Mouse (Mus musculus) intestine, postnatal 0 days (tissue): ENCODE measurements around the gene Ifitm5. TPM values are rescaled to one million over a fixed set of nuclear protein-coding genes. Genes with fewer than 3 reads are reported as not detected.
"Not testable (repeated sequence)": the region's sequence is repeated elsewhere in the genome, so short reads cannot be mapped to it uniquely, and the experiment has no call there.

Experiments
- ATAC-seq: fragments of 200-750 bp; cut with Nextera tagmentation; 2 replicates; pipeline ENCODE4 v1.8.0; 2017; ENCODE audit warnings: mild to moderate bottlenecking, moderate TSS enrichment, moderate library complexity
- H3K27ac ChIP-seq: fragments of 300-500 bp; sonication (generic); 2 replicates; pipeline ENCODE4 v1.5.1; 2014; ENCODE audit warnings: mild to moderate bottlenecking, low read depth, low read length, moderate library complexity
- H3K27me3 ChIP-seq: fragments of 300-500 bp; sonication (generic); replicated peaks from 2 replicates; pipeline ENCODE4 v1.6.1; 2014; ENCODE audit warnings: low read length, mixed read lengths; ENCODE audit not compliant: control insufficient read depth, insufficient read depth
- H3K36me3 ChIP-seq: fragments of 300-500 bp; sonication (generic); 2 replicates; pipeline ENCODE4 v1.6.1; 2014; ENCODE audit warnings: mild to moderate bottlenecking, moderate library complexity; ENCODE audit not compliant: control insufficient read depth, insufficient read depth
- H3K4me1 ChIP-seq: fragments of 300-500 bp; sonication (generic); replicated peaks from 2 replicates; pipeline ENCODE4 v1.6.1; 2014; ENCODE audit warnings: antibody characterized with exemption, low read length, mixed read lengths; ENCODE audit not compliant: control insufficient read depth, insufficient read depth
- H3K4me2 ChIP-seq: fragments of 300-500 bp; sonication (generic); replicated peaks from 2 replicates; pipeline ENCODE4 v1.6.1; 2014; ENCODE audit warnings: low read depth, mild to moderate bottlenecking, moderate library complexity
- H3K4me3 ChIP-seq: fragments of 300-500 bp; sonication (generic); 2 replicates; pipeline ENCODE4 v1.5.1; 2014; ENCODE audit warnings: low read depth, low read length
- H3K9ac ChIP-seq: fragments of 300-500 bp; sonication (generic); 2 replicates; pipeline ENCODE4 v1.6.1; 2014; ENCODE audit warnings: mild to moderate bottlenecking, low read depth, low read length
- H3K9me3 ChIP-seq: fragments of 300-500 bp; sonication (generic); 2 replicates; pipeline ENCODE4 v1.6.1; 2016; ENCODE audit warnings: mixed run types; ENCODE audit not compliant: control insufficient read depth
- CTCF ChIP-seq: sonication (generic); IDR thresholded peaks from 2 replicates; pipeline ENCODE4 v1.5.1; 2016; ENCODE audit warnings: low read depth, mild to moderate bottlenecking, control low read depth, antibody characterized with exemption, moderate library complexity
- WGBS: fragments of 180-500 bp; shearing (Covaris S2); extraction: QIAGEN DNeasy Blood & Tissue Kit; methylation state at CpG from one replicate; pipeline ENCODE4 v1.1.7; 2014; 5-methylcytosine and 5-hydroxymethylcytosine counted together
- polyA plus RNA-seq: library from polyadenylated mRNA; unstranded; fragments of >200 nt; fragmentation: Nextera tagmentation; extraction: Ambion mirVana; gene quantifications from 2 replicates; pipeline ENCODE4 v1.2.1, GENCODE M21; 2015

The Ifitm5 gene
- polyA plus RNA-seq, 1 experiment from 2014 or later, result 0.34 TPM

GRCm38 (mm10) chr7:140974940-140975339 is 24.8 kb upstream of the Ifitm5 start:
- peak overlapping the region; percentile 28; the same call in 1 of the 2 replicates for H3K27ac ChIP-seq
- ATAC-seq, result no peak
- no peaks in the 10 kb centered on the region for H3K27me3 ChIP-seq
- H3K9ac ChIP-seq, result no peak overlapping the region
- no peaks in the 10 kb centered on the region for H3K36me3 ChIP-seq
- H3K4me3 ChIP-seq, result no peak overlapping the region
- H3K9me3 ChIP-seq, result no peaks in the 10 kb centered on the region
- no peak for TF ChIP-seq CTCF
- WGBS, result 26% methylated on average over 9 of the region's 9 CpGs
- H3K4me2 ChIP-seq, result no peak overlapping the region
- 0 out of 2 replicates have a peak, but pooled peaks cover 7% of the 10 kb centered on the region for H3K4me1 ChIP-seq

- 0 out of 2 replicates have a peak overlapping the region, but pooled peaks have one; percentile 41 for H3K27ac ChIP-seq
- WGBS, result 50% methylated on average over 14 of the region's 14 CpGs
- H3K9me3 ChIP-seq, result no peaks in the 10 kb centered on the region
- TF ChIP-seq CTCF, result no peak
- no peaks in the 10 kb centered on the region for H3K36me3 ChIP-seq
- no peak for ATAC-seq
- H3K27me3 ChIP-seq, result no peaks in the 10 kb centered on the region
- H3K4me3 ChIP-seq, result no peak overlapping the region
- H3K4me2 ChIP-seq, result no peak overlapping the region
- H3K9ac ChIP-seq, result no peak overlapping the region
- 0 out of 2 replicates have a peak, but pooled peaks cover 7% of the 10 kb centered on the region for H3K4me1 ChIP-seq
Observed at GRCm38 (mm10) chr7:140973396-140974165, 23.5 kb upstream of the Ifitm5 start.

- H3K4me1 ChIP-seq, result 0 out of 2 replicates have a peak, but pooled peaks cover 7% of the 10 kb centered on the region
- no peak overlapping the region for H3K4me2 ChIP-seq
- H3K27me3 ChIP-seq, result no peaks in the 10 kb centered on the region
- H3K27ac ChIP-seq, result peak overlapping the region; percentile 77
- H3K9ac ChIP-seq, result no peak overlapping the region
- H3K9me3 ChIP-seq, result no peaks in the 10 kb centered on the region
- no peak for TF ChIP-seq CTCF
- H3K36me3 ChIP-seq, result no peaks in the 10 kb centered on the region
- ATAC-seq, result no peak
- H3K4me3 ChIP-seq, result no peak overlapping the region
- 62% methylated on average over 8 of the region's 8 CpGs for WGBS
Observed at GRCm38 (mm10) chr7:140971479-140972171, 21.5 kb upstream of the Ifitm5 start.

- no peak for ATAC-seq
- Histone ChIP-seq H3K4me3 (no peak overlapping the region), H3K36me3 (no peaks in the 10 kb centered on the region), H3K27ac (no peak overlapping the region), H3K4me1 (0 out of 2 replicates have a peak, but pooled peaks cover 7% of the 10 kb centered on the region), H3K9ac (no peak overlapping the region), H3K9me3 (no peaks in the 10 kb centered on the region), H3K27me3 (no peaks in the 10 kb centered on the region), H3K4me2 (no peak overlapping the region; the same call in 1 of the 2 replicates)
- no peak for TF ChIP-seq CTCF
- 53% methylated on average over 7 of the region's 7 CpGs for WGBS
Observed at GRCm38 (mm10) chr7:140970931-140971330, 20.8 kb upstream of the Ifitm5 start.

GRCm38 (mm10) chr7:140968710-140969109 is 18.6 kb upstream of the Ifitm5 start:
- Histone ChIP-seq H3K4me3 (peak overlapping the region; percentile 14), H3K4me2 (peak overlapping the region; percentile 42)
- not testable (repeated sequence) for ATAC-seq, H3K9ac ChIP-seq, H3K9me3 ChIP-seq, H3K27ac ChIP-seq, H3K4me1 ChIP-seq, H3K27me3 ChIP-seq, H3K36me3 ChIP-seq
- WGBS, result 42% methylated on average over 3 of the region's 3 CpGs

GRCm38 (mm10) chr7:140967862-140968591 is 17.9 kb upstream of the Ifitm5 start:
- Histone ChIP-seq H3K9ac (no peak overlapping the region), H3K4me1 (0 out of 2 replicates have a peak, but pooled peaks cover 7% of the 10 kb centered on the region), H3K27ac (0 out of 2 replicates have a peak overlapping the region, but pooled peaks have one; percentile 2), H3K4me3 (peak overlapping the region; percentile 20; the same call in 1 of the 2 replicates), H3K9me3 (no peaks in the 10 kb centered on the region), H3K27me3 (no peaks in the 10 kb centered on the region), H3K36me3 (no peaks in the 10 kb centered on the region), H3K4me2 (peak overlapping the region; percentile 42)
- 21% methylated on average over 14 of the region's 14 CpGs for WGBS
- ATAC-seq, result peak; percentile 41; the same call in 1 of the 2 replicates
- TF ChIP-seq CTCF, result peak; percentile 27
